Mouse (Mus musculus): ENCODE measurements around the gene Cep41. TPM values are rescaled to one million over a fixed set of nuclear protein-coding genes. Genes with fewer than 3 reads are reported as not detected.

Gene Cep41
- polyA plus RNA-seq, 1 experiment from 2014 or later = 4.7 TPM

GRCm38 (mm10) chr6:30680442-30680841 is 13.1 kb downstream of the Cep41 start:
- Histone ChIP-seq H3K9me3 (ENCODE audit: control insufficient read depth, low read length) (no peaks in the 10 kb centered on the region), H3K36me3 (ENCODE audit: control insufficient read depth, insufficient read depth, low read length) (no peaks in the 10 kb centered on the region), H3K9ac (ENCODE audit: low read length) (no peak overlapping the region), H3K4me1 (replicated peaks; ENCODE audit: control insufficient read depth, insufficient read depth) (peaks cover 3% of the 10 kb centered on the region; the same call in 1 of the 2 replicates), H3K27ac (replicated peaks) (no peak overlapping the region), H3K4me2 (replicated peaks; ENCODE audit: low read depth) (no peak overlapping the region), H3K27me3 (ENCODE audit: control insufficient read depth, insufficient read depth, low read length) (no peaks in the 10 kb centered on the region), H3K4me3 (ENCODE audit: low read depth, low read length) (no peak overlapping the region)
- ATAC-seq (ENCODE audit: low FRiP score, low TSS enrichment) (no peak), DNase-seq (ENCODE audit: low spot score) (no peak)
- 64% methylated on average over 7 of the region's 7 CpGs for WGBS
- no peak for TF ChIP-seq EP300 (optimal IDR thresholded peaks at IDR 0.05)
- TF ChIP-seq CTCF (IDR thresholded peaks at IDR 0.05; ENCODE audit: low read depth) = no peak

DNA sequence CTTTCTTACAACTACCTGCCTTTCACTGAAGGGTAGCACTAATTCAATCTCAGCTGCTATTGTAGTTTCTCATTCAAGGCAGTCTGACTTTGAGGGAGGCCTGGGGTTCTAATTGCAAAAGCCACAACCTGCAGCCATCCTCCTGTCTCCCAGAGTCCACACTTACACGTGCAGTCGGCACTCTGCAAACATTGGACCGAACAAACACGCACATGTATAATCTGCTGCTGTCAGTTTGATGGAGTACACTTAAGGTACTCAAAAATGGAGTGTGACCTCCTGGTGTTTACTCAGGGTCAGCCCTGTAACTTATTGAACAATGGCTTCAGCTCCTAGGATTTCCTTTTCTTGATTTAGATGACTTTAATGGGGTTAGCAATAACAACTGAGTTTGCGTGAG is 14.0 kb downstream of the Cep41 start:
- WGBS = 25% methylated on average over 5 of the region's 5 CpGs
- no peak for TF ChIP-seq EP300 (optimal IDR thresholded peaks at IDR 0.05)
- no peak for TF ChIP-seq CTCF (IDR thresholded peaks at IDR 0.05; ENCODE audit: low read depth)
- H3K4me2 ChIP-seq (replicated peaks; ENCODE audit: low read depth) = no peak overlapping the region
- ATAC-seq (ENCODE audit: low FRiP score, low TSS enrichment) (0 out of 2 replicates have a peak, but pooled peaks have one; percentile 39), DNase-seq (ENCODE audit: low spot score) (no peak)
- peaks cover 5% of the 10 kb centered on the region; the same call in 1 of the 2 replicates for H3K4me1 ChIP-seq (replicated peaks; ENCODE audit: control insufficient read depth, insufficient read depth)
- no peaks in the 10 kb centered on the region for H3K27me3 ChIP-seq (ENCODE audit: control insufficient read depth, insufficient read depth, low read length)
- H3K27ac ChIP-seq (replicated peaks) = no peak overlapping the region
- H3K36me3 ChIP-seq (ENCODE audit: control insufficient read depth, insufficient read depth, low read length) = no peaks in the 10 kb centered on the region
- H3K9ac ChIP-seq (ENCODE audit: low read length) = no peak overlapping the region
- no peak overlapping the region for H3K4me3 ChIP-seq (ENCODE audit: low read depth, low read length)
- no peaks in the 10 kb centered on the region for H3K9me3 ChIP-seq (ENCODE audit: control insufficient read depth, low read length)

DNA sequence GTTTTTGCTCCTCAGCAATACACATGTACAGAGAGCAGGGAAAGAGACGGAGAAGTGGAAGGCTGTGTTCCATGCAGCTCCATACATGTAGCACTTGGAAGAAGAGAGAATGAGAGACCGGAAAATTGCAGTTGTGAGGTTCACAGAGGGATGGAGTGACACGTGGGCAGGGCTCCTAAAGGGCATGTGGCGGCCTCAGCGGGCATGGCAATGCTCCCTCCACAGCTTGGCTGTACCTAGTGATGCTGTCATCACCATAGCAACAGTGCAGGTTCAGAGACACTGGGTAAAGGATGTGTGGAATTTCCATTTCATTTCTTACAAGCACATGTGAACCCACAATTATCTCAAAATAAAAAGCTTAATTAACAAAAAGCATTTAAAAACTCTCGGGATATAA is 15.1 kb downstream of the Cep41 start:
- 86% methylated on average over 6 of the region's 6 CpGs for WGBS
- Histone ChIP-seq H3K9me3 (ENCODE audit: control insufficient read depth, low read length) (no peaks in the 10 kb centered on the region), H3K27ac (replicated peaks) (no peak overlapping the region), H3K36me3 (ENCODE audit: control insufficient read depth, insufficient read depth, low read length) (no peaks in the 10 kb centered on the region), H3K4me1 (replicated peaks; ENCODE audit: control insufficient read depth, insufficient read depth) (peaks cover 5% of the 10 kb centered on the region; the same call in 1 of the 2 replicates), H3K4me3 (ENCODE audit: low read depth, low read length) (no peak overlapping the region), H3K9ac (ENCODE audit: low read length) (no peak overlapping the region), H3K4me2 (replicated peaks; ENCODE audit: low read depth) (no peak overlapping the region), H3K27me3 (ENCODE audit: control insufficient read depth, insufficient read depth, low read length) (no peaks in the 10 kb centered on the region)
- ATAC-seq (ENCODE audit: low FRiP score, low TSS enrichment) (no peak), DNase-seq (ENCODE audit: low spot score) (no peak)
- TF ChIP-seq CTCF (IDR thresholded peaks at IDR 0.05; ENCODE audit: low read depth) (no peak), EP300 (optimal IDR thresholded peaks at IDR 0.05) (no peak)

DNA sequence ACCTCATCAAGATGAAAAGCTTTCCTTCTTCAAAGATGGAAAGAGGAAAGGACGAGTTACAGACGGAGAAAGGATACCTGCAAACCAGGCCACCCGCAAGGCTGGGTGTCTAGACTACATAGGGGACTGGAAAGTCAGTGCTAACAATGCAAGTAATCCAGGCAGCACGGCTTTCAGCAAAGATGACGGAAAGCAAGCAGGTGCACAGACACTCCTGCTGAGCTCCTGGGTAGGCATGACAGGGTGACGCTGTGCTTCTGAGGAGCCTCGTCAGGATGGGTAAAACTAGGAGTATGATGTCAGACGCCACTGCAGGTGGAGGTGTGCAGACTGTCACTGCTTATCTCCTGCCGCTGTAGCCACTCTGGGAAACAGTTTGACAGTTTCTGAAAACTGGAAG is 16.0 kb downstream of the Cep41 start:
- Histone ChIP-seq H3K4me1 (replicated peaks; ENCODE audit: control insufficient read depth, insufficient read depth) (peaks cover 5% of the 10 kb centered on the region; the same call in 1 of the 2 replicates), H3K9me3 (ENCODE audit: control insufficient read depth, low read length) (no peaks in the 10 kb centered on the region), H3K9ac (ENCODE audit: low read length) (no peak overlapping the region), H3K4me3 (ENCODE audit: low read depth, low read length) (no peak overlapping the region), H3K27me3 (ENCODE audit: control insufficient read depth, insufficient read depth, low read length) (no peaks in the 10 kb centered on the region), H3K27ac (replicated peaks) (no peak overlapping the region), H3K4me2 (replicated peaks; ENCODE audit: low read depth) (no peak overlapping the region), H3K36me3 (ENCODE audit: control insufficient read depth, insufficient read depth, low read length) (no peaks in the 10 kb centered on the region)
- DNase-seq (ENCODE audit: low spot score) (no peak), ATAC-seq (ENCODE audit: low FRiP score, low TSS enrichment) (no peak)
- whole genome bisulfite sequencing = 87% methylated on average over 9 of the region's 9 CpGs
- no peak for TF ChIP-seq CTCF (IDR thresholded peaks at IDR 0.05; ENCODE audit: low read depth)
- TF ChIP-seq EP300 (optimal IDR thresholded peaks at IDR 0.05) = no peak

DNA sequence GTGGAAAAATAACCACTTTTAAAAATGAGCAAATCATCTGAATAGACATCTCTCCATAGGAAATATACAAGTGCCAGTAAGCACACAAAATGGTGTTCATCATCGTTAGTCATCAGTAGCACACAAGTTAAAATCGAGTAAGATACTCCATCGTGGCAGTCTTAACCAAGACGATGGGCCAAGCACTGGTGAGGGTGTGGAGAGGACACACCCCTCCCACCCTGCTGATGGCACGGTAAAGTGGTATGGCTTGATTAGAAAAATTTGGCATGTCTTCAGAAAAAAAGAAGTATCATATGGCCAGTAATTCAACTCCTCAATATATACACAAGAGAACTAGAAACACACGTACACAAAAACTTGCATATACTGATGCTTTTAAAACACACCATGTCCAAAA is 17.0 kb downstream of the Cep41 start:
- DNase-seq (ENCODE audit: low spot score) (no peak), ATAC-seq (ENCODE audit: low FRiP score, low TSS enrichment) (no peak)
- H3K4me2 ChIP-seq (replicated peaks; ENCODE audit: low read depth) = no peak overlapping the region
- TF ChIP-seq CTCF (IDR thresholded peaks at IDR 0.05; ENCODE audit: low read depth) = no peak
- TF ChIP-seq EP300 (optimal IDR thresholded peaks at IDR 0.05) = no peak
- H3K27me3 ChIP-seq (ENCODE audit: control insufficient read depth, insufficient read depth, low read length) = no peaks in the 10 kb centered on the region
- 71% methylated on average over 6 of the region's 6 CpGs for WGBS
- no peak overlapping the region for H3K27ac ChIP-seq (replicated peaks)
- H3K9me3 ChIP-seq (ENCODE audit: control insufficient read depth, low read length) = no peaks in the 10 kb centered on the region
- H3K9ac ChIP-seq (ENCODE audit: low read length) = no peak overlapping the region
- peaks cover 5% of the 10 kb centered on the region; the same call in 1 of the 2 replicates for H3K4me1 ChIP-seq (replicated peaks; ENCODE audit: control insufficient read depth, insufficient read depth)
- H3K4me3 ChIP-seq (ENCODE audit: low read depth, low read length) = no peak overlapping the region
- H3K36me3 ChIP-seq (ENCODE audit: control insufficient read depth, insufficient read depth, low read length) = no peaks in the 10 kb centered on the region

- no peak for DNase-seq (ENCODE audit: low spot score)
- Histone ChIP-seq H3K4me2 (replicated peaks; ENCODE audit: low read depth) (peak overlapping the region; percentile 26), H3K9ac (ENCODE audit: low read length) (peak overlapping the region; percentile 45), H3K4me1 (replicated peaks; ENCODE audit: control insufficient read depth, insufficient read depth) (peaks cover 5% of the 10 kb centered on the region; the same call in 1 of the 2 replicates), H3K27me3 (ENCODE audit: control insufficient read depth, insufficient read depth, low read length) (no peaks in the 10 kb centered on the region), H3K36me3 (ENCODE audit: control insufficient read depth, insufficient read depth, low read length) (no peaks in the 10 kb centered on the region), H3K9me3 (ENCODE audit: control insufficient read depth, low read length) (no peaks in the 10 kb centered on the region), H3K4me3 (ENCODE audit: low read depth, low read length) (no peak overlapping the region), H3K27ac (replicated peaks) (peak overlapping the region; percentile 86)
- TF ChIP-seq CTCF (IDR thresholded peaks at IDR 0.05; ENCODE audit: low read depth) (no peak), EP300 (optimal IDR thresholded peaks at IDR 0.05) (no peak)
- 18% methylated on average over 11 of the region's 11 CpGs for WGBS
- peak; percentile 42; the same call in 1 of the 2 replicates for ATAC-seq (ENCODE audit: low FRiP score, low TSS enrichment)
Observed at GRCm38 (mm10) chr6:30675281-30675771, 18.2 kb downstream of the Cep41 start.

All from stomach, postnatal 0 days (tissue).